Mouse (Mus musculus) lung, embryonic 16.5 days (tissue): ENCODE data around the gene Olfr1500. TPM values are rescaled to one million over a fixed set of nuclear protein-coding genes. Genes with fewer than 3 reads are reported as not detected.

Source experiments
- ATAC-seq: fragments of 200-750 bp; cut with Nextera tagmentation; 2 replicates; pipeline ENCODE4 v1.8.0; 2017; ENCODE audit warnings: low read depth, mild to moderate bottlenecking, moderate library complexity
- H3K27ac ChIP-seq: fragments of 300-500 bp; sonication (generic); 2 replicates; pipeline ENCODE4 v1.5.1; 2014; ENCODE audit warnings: mild to moderate bottlenecking, control low read depth, low read length
- H3K27me3 ChIP-seq: fragments of 300-500 bp; sonication (generic); 2 replicates; pipeline ENCODE4 v1.6.1; 2014; ENCODE audit warnings: low read depth, low read length, mixed read lengths; ENCODE audit not compliant: control insufficient read depth, insufficient read depth
- H3K36me3 ChIP-seq: fragments of 300-500 bp; sonication (generic); 2 replicates; pipeline ENCODE4 v1.6.1; 2014; ENCODE audit warnings: low read length; ENCODE audit not compliant: control insufficient read depth, insufficient read depth
- H3K4me1 ChIP-seq: fragments of 300-500 bp; sonication (generic); replicated peaks from 2 replicates; pipeline ENCODE4 v1.6.1; 2014; ENCODE audit warnings: low read length, mixed read lengths; ENCODE audit not compliant: control insufficient read depth, insufficient read depth
- H3K4me2 ChIP-seq: fragments of 300-500 bp; sonication (generic); 2 replicates; pipeline ENCODE4 v1.6.1; 2014; ENCODE audit warnings: low read depth, low read length, control low read depth
- H3K4me3 ChIP-seq: fragments of 300-500 bp; sonication (generic); 2 replicates; pipeline ENCODE4 v1.5.1; 2014; ENCODE audit warnings: mild to moderate bottlenecking, low read length, control low read depth
- H3K9ac ChIP-seq: fragments of 300-500 bp; sonication (generic); 2 replicates; pipeline ENCODE4 v1.6.1; 2014; ENCODE audit warnings: low read length, control low read depth
- H3K9me3 ChIP-seq: fragments of 300-500 bp; sonication (generic); 2 replicates; pipeline ENCODE4 v1.6.1; 2016; ENCODE audit warnings: low read length; ENCODE audit not compliant: control insufficient read depth
- WGBS: fragments of 180-500 bp; shearing (Covaris S2); extraction: QIAGEN DNeasy Blood & Tissue Kit; methylation state at CpG from one replicate; pipeline ENCODE4 v1.1.7; 2014; 5-methylcytosine and 5-hydroxymethylcytosine counted together
- polyA plus RNA-seq: library from polyadenylated mRNA; unstranded; fragments of >200 nt; fragmentation: Nextera tagmentation; extraction: Ambion mirVana; gene quantifications from 2 replicates; pipeline ENCODE4 v1.2.1, GENCODE M21; 2015

Gene Olfr1500
- polyA plus RNA-seq, 1 experiment from 2014 or later: not detected

DNA sequence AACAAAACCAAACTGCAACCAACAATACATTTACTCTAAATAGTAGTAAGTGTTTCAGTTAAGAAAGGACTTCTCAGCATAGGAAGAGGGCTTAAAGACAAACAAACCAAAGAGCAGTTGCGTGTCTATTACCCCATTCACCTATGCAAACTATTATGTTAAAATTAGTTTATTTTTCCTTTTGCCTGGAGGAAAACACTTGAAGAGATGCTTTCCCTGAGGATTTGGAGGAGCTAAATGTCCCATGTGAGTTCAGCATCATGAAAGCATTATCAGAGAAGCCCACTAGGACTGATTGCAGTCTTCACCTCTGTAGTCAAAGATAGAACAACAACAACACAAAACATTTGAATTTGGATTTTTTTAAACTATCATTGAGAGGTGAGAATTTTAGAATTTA is 52.7 kb downstream of the Olfr1500 start, which contains the start of gene Olfr1496:
Gene Olfr1496 (plus strand): TSS at position 301 of the 400 bp plus-strand sequence.
- Histone ChIP-seq H3K27me3 (no peaks in the 10 kb centered on the region), H3K27ac (no peak within 1 kb of the TSS), H3K36me3 (no peaks in the 10 kb centered on the region), H3K9ac (no peak within 1 kb of the TSS), H3K4me1 (no peaks in the 10 kb centered on the region), H3K9me3 (no peaks in the 10 kb centered on the region), H3K4me2 (no peak within 1 kb of the TSS), H3K4me3 (no peak within 1 kb of the TSS)
- no peak for ATAC-seq
- WGBS: 64% methylated on average over 1 of the region's 1 CpGs

Other genes with a start within 250 kb of the Olfr1500 start
- not detected in 2 replicates for gene Olfr1484, start 247.0 kb downstream of the Olfr1500 start, polyA plus RNA-seq
- gene Olfr1487, start 213.1 kb downstream of the Olfr1500 start, polyA plus RNA-seq: not detected in 2 replicates
- not detected in 2 replicates for gene Olfr1489, start 198.9 kb downstream of the Olfr1500 start, polyA plus RNA-seq
- not detected in 2 replicates for gene Olfr1490, start 179.4 kb downstream of the Olfr1500 start, polyA plus RNA-seq
- not detected in 2 replicates for gene Olfr1491, start 133.2 kb downstream of the Olfr1500 start, polyA plus RNA-seq
- gene Olfr1493-ps1, start 107.2 kb downstream of the Olfr1500 start, polyA plus RNA-seq: not detected in 2 replicates
- gene Olfr1494, start 90.8 kb downstream of the Olfr1500 start, polyA plus RNA-seq: not detected in 2 replicates
- gene Olfr1495, start 65.9 kb downstream of the Olfr1500 start, polyA plus RNA-seq: not detected in 2 replicates
- gene Olfr1496, start 52.6 kb downstream of the Olfr1500 start, polyA plus RNA-seq: not detected in 2 replicates
- not detected in 2 replicates for gene Olfr1497, start 32.3 kb downstream of the Olfr1500 start, polyA plus RNA-seq
- not detected in 2 replicates for gene Olfr1499, start 11.0 kb downstream of the Olfr1500 start, polyA plus RNA-seq
- gene Olfr1501, start 20.2 kb upstream of the Olfr1500 start, polyA plus RNA-seq: not detected in 2 replicates
- gene Olfr1502, start 31.3 kb upstream of the Olfr1500 start, polyA plus RNA-seq: not detected in 2 replicates
- gene Olfr1504, start 67.4 kb upstream of the Olfr1500 start, polyA plus RNA-seq: not detected in 2 replicates
- not detected in 2 replicates for gene Olfr1505, start 83.0 kb upstream of the Olfr1500 start, polyA plus RNA-seq